ENCODE assay signal across 8 mouse cellular contexts in genomic region chr10:41934633-41935475, GRCm38 (mm10).
A peak's percentile ranks its signal among the peaks of the same experiment; 100 is the strongest.
DNase-seq lines count a peak whose midpoint lies in the region; ATAC-seq lines count a peak whose summit lies in the region.

No protein-coding gene starts in this region.

- no peak overlapping the region for H3K4me3 ChIP-seq in intestine, embryonic 15.5 days (replicated peaks)

- 12% methylated on average over 21 of the region's 21 CpGs for WGBS in intestine, embryonic 15.5 days

- H3K9ac ChIP-seq in intestine, embryonic 15.5 days, result no peak overlapping the region

- H3K27ac ChIP-seq in intestine, embryonic 15.5 days, result peak overlapping the region; percentile 62

- H3K4me2 ChIP-seq in intestine, embryonic 15.5 days (replicated peaks), result peak overlapping the region; percentile 29

- intact Hi-C loops in gastrocnemius, postnatal 36 days (cut with DNase I), result no loop called here

- no peaks in the 10 kb centered on the region for H3K9me3 ChIP-seq in intestine, embryonic 15.5 days

- peak; percentile 70 to 77 for DNase-seq in adrenal gland, adult 18-20 months (ENCODE audit: low spot score in 2 of 2)
- DNase-seq in embryo, embryonic 11 days, result peak; percentile 61
- peak; percentile 83 to 86 for DNase-seq in gastrocnemius, postnatal 36 days
- peak; percentile 77 to 89 for DNase-seq in left cerebral cortex, adult 9 months (ENCODE audit: low spot score in 2 of 2)
- peak; percentile 81 for DNase-seq in right cerebral cortex, postnatal 4 days
- DNase-seq in spleen, adult 12 weeks (ENCODE audit: low spot score), result no peak

- H3K4me1 ChIP-seq in intestine, embryonic 15.5 days (replicated peaks), result peaks cover 13% of the 10 kb centered on the region

- peak; percentile 79 for ATAC-seq in intestine, embryonic 15.5 days
- peak; percentile 46 for ATAC-seq in megakaryocyte-erythroid progenitor cell, adult 5-6 weeks (replicated peaks; ENCODE audit: low FRiP score, low TSS enrichment, poor library complexity, severe bottlenecking)

- no peaks in the 10 kb centered on the region for H3K27me3 ChIP-seq in intestine, embryonic 15.5 days (replicated peaks)

- no peaks in the 10 kb centered on the region for H3K36me3 ChIP-seq in intestine, embryonic 15.5 days
